Mouse (Mus musculus): ENCODE results near the gene Usp33.

DNA sequence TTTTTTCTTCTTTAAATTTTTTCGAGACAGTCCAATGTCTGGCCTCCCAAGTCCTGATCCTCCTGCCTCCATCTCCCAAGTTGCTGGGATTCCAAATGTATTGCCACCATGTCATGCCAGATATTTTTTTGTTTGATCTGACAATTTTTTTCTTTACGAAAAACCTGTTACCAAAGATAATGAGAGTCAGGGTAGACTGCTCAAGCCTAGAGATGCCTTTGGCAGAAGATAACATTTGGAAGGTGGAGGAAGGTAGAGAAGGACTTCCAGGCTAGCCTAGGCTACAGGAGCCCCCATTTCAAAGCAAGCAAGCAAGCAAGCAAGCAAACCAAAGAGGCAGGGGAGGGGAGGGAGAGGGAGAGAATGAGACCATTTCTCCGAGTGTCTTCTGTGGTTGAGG is 949 bp downstream of the Usp33 start:
- TF ChIP-seq CTCF (conservative IDR thresholded peaks at IDR 0.05; ENCODE audit: low read length) (no peak), NANOG (IDR thresholded peaks at IDR 0.05; ENCODE audit: borderline replicate concordance, low read length) (no peak), POU5F1 (IDR thresholded peaks at IDR 0.05; ENCODE audit: borderline replicate concordance, low read length) (no peak)
